Mouse (Mus musculus): Measurements from ENCODE around the gene Rad9a. TPM values are rescaled to one million over a fixed set of nuclear protein-coding genes. Genes with fewer than 3 reads are reported as not detected.

The Rad9a gene
- total RNA-seq, 2 experiments from 2014 or later, result 8.7 to 10.1 TPM

- no peak for TF ChIP-seq CTCF (IDR thresholded peaks at IDR 0.05)
- DNase-seq (ENCODE audit: extremely low spot score in 1 of 2, low spot score in 2 of 2), result no peak
- H3K27ac ChIP-seq, result no peak overlapping the region; the same call in 1 of the 2 replicates
- no peak overlapping the region for H3K4me3 ChIP-seq
- intact Hi-C loops (cut with DNase I), result loop anchor here (2.0 kb wide), 1 partner anchor 58 kb away; no protein-coding TSS in a partner anchor
Measured at GRCm38 (mm10) chr19:4170723-4171392, 30.6 kb downstream of the Rad9a start.

DNA sequence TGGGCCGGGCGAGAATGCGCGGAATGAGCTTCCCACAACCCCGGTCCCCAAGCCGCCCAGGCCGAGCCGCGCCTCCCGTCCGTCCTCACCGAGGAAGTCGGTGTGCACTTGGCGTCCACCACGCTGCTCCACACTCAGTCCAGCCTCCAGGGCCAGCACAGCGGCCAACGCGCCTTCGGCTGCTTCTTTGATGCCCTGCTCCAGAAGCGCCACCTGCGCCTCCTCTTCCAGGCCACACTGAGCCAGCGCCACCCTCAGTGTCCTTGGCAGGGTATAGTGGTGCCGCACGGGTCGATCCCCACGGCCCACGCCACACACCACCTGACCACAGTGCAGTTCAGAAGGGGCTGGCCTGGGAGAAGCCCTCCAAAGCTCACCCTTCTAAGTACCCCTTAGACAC lies 31.7 kb downstream of the Rad9a start:
- peak in 1 of 2 experiments; percentile 48 for DNase-seq (ENCODE audit: extremely low spot score in 1 of 2, low spot score in 2 of 2)
- peak overlapping the region; percentile 54 for H3K4me3 ChIP-seq
- TF ChIP-seq CTCF (IDR thresholded peaks at IDR 0.05), result no peak
- intact Hi-C loops (cut with DNase I), result loop anchor here (1.0 to 2.0 kb wide), 2 partner anchors 22 to 59 kb away; partner anchors contain the start of gene Ppp1ca
- peak overlapping the region; percentile 89 for H3K27ac ChIP-seq

DNA sequence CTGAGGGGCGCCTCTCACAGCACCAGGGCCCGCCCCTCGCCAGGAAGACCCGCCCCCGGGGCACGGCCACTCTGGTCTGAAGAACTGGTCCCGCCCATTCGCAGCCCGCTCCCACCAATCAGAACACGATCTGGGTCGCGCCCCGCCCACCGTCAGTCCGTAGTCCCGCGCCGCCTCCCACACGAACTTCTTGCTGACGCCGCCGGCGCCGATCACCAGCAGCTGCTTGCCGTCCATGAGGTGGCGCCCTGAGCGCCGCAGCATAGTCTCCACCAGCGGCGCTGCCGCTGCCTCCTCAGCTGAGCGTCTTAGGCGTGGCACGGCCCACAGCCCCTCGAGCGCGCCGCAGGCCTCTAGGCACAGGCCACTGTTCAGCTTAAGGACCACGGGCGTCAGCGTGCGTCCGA lies 32.1 kb downstream of the Rad9a start:
- Histone ChIP-seq H3K4me3 (peak overlapping the region; percentile 54), H3K27ac (peak overlapping the region; percentile 89)
- peak; percentile 100 for DNase-seq (ENCODE audit: extremely low spot score in 1 of 2, low spot score in 2 of 2)
- intact Hi-C loops (cut with DNase I), result loop anchor here (1.0 kb wide), 1 partner anchor 23 kb away; the partner anchor contains the start of gene Ppp1ca
- TF ChIP-seq CTCF (IDR thresholded peaks at IDR 0.05), result peak; percentile 86

GRCm38 (mm10) chr19:4166678-4167476 lies 34.6 kb downstream of the Rad9a start:
- TF ChIP-seq CTCF (IDR thresholded peaks at IDR 0.05), result no peak
- intact Hi-C loops (cut with DNase I), result no loop called here
- Histone ChIP-seq H3K4me3 (no peak overlapping the region), H3K27ac (no peak overlapping the region)
- DNase-seq (ENCODE audit: extremely low spot score in 1 of 2, low spot score in 2 of 2), result no peak

DNA sequence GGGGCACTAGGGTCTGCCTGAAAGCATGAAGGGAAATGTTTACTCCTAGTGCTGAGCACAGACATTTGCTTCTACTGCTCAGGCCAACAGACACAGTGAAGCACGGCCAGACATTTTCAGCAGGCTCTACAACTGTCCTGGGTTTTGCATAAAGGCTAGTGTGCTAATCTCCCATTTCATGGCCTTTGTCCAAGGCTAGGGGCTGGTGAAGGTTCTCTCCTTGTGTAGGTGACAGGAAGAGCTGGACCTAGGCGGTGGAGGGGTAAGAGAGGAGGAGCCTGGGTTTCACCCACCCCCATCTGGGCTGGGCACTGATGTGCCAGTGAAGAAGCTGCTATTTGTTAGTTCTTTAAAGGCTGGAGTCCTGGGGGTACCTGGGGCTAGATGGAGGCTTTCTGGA lies 36.7 kb downstream of the Rad9a start:
- H3K4me3 ChIP-seq, result no peak overlapping the region
- intact Hi-C loops (cut with DNase I), result no loop called here
- TF ChIP-seq CTCF (IDR thresholded peaks at IDR 0.05), result no peak
- H3K27ac ChIP-seq, result no peak overlapping the region
- DNase-seq (ENCODE audit: extremely low spot score in 1 of 2, low spot score in 2 of 2), result no peak

DNA sequence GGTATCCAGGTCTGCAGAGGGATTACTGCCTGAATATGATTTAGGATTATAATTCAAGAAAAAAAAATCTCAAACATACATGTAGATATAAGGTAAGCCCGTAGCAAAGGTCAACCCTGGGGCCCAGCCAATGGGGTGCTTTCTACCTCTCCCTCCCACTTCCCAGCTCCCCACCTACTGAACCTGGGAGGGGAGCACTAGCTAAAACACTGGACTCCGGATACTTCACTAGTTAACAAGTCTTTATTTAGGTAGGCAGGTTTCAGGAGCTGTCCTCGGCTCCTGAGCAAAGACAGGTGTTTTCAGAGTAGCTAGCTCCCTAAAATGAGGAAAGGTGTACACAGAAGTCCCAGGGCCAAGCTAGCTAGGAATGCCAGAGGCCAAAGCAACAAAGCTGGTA lies 37.4 kb downstream of the Rad9a start:
- Histone ChIP-seq H3K27ac (no peak overlapping the region), H3K4me3 (no peak overlapping the region)
- intact Hi-C loops (cut with DNase I), result no loop called here
- no peak for TF ChIP-seq CTCF (IDR thresholded peaks at IDR 0.05)
- DNase-seq (ENCODE audit: extremely low spot score in 1 of 2, low spot score in 2 of 2), result no peak

DNA sequence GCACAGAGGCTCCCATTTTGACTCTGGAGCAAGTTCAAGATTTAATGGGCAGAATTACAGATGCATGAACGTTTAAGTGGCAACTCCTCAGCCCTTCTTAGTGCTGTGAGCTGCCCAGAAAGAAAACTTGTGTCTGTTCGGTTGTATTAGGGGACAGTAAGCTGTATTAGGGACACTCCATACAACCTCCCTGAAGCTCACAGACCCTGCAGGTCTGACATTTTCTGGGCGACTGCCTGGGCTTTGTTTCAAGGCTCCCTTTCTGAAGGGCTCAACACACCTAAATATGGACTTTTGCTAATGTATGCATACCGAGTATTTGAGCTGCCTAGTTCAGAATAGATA lies 37.9 kb downstream of the Rad9a start:
- peak overlapping the region; percentile 84 for H3K27ac ChIP-seq
- TF ChIP-seq CTCF (IDR thresholded peaks at IDR 0.05), result no peak
- intact Hi-C loops (cut with DNase I), result no loop called here
- peak overlapping the region; percentile 76 for H3K4me3 ChIP-seq
- no peak for DNase-seq (ENCODE audit: extremely low spot score in 1 of 2, low spot score in 2 of 2)

GRCm38 (mm10) chr19:4162646-4163542 lies 38.6 kb downstream of the Rad9a start, which contains the start of gene Rps6kb2:
TSS of gene Rps6kb2 (minus strand) at chr19:4163354.
- TF ChIP-seq CTCF (IDR thresholded peaks at IDR 0.05), result no peak
- DNase-seq (ENCODE audit: extremely low spot score in 1 of 2, low spot score in 2 of 2), result peak; percentile 96
- Histone ChIP-seq H3K27ac (peak within 1 kb of the TSS; percentile 84), H3K4me3 (peak within 1 kb of the TSS; percentile 76)
- intact Hi-C loops (cut with DNase I), result no loop called here

DNA sequence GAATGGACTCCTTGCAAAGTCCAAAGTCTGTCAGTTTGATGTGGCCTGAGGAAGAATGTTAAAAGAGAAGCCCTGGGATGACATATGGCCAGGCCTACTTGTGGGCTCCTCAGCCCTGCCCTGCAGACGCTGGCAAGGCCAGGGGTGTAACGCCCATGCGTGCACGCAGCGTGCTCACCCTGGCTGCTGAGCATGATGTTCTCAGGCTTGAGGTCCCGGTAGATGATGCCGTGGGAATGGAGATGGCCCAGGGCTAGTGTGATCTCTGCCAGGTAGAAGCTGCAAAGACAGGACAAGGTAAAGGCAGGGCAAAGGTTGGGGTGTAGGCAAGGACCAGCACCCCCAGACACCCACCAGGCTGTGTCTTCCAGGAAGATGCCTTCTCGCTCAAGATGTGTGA lies 42.4 kb downstream of the Rad9a start:
- intact Hi-C loops (cut with DNase I), result no loop called here
- DNase-seq (ENCODE audit: extremely low spot score in 1 of 2, low spot score in 2 of 2), result no peak
- no peak overlapping the region for H3K27ac ChIP-seq
- no peak overlapping the region for H3K4me3 ChIP-seq
- TF ChIP-seq CTCF (IDR thresholded peaks at IDR 0.05), result no peak

DNA sequence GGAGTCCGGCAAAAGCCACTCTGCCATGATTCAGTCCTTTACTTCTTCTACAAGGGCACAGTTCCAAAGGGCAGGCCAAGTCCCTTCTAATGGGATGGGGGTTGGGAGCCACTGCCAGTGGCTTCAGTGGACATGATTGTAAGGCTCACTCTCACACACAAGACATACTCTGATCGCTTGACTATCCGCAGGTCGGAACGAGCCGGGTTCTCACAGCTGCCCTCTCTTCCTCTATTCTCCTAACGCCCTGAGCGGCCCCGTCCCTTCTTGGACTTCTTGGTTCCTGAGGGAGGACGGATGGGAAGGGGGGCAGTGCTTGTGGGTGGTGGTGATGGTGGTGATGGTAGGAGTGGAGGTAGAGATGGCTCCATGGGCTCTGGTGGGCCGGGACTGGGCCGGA lies 44.7 kb downstream of the Rad9a start:
- H3K4me3 ChIP-seq, result no peak overlapping the region
- intact Hi-C loops (cut with DNase I), result no loop called here
- no peak overlapping the region for H3K27ac ChIP-seq
- no peak for DNase-seq (ENCODE audit: extremely low spot score in 1 of 2, low spot score in 2 of 2)
- TF ChIP-seq CTCF (IDR thresholded peaks at IDR 0.05), result no peak

GRCm38 (mm10) chr19:4156073-4156579 lies 45.3 kb downstream of the Rad9a start:
- intact Hi-C loops (cut with DNase I), result no loop called here
- no peak for DNase-seq (ENCODE audit: extremely low spot score in 1 of 2, low spot score in 2 of 2)
- no peak overlapping the region for H3K27ac ChIP-seq
- H3K4me3 ChIP-seq, result no peak overlapping the region
- TF ChIP-seq CTCF (IDR thresholded peaks at IDR 0.05), result no peak

Measured in left cerebral cortex, adult 2 months (tissue).